Mouse (Mus musculus) fat pad, adult 2 months (tissue): ENCODE data around the gene Sema4f.

Experiments
- DNase-seq: peaks from one replicate; pipeline ENCODE4 v3.0.0-alpha.2; 2011; ENCODE audit warnings: low read depth, low spot score; ENCODE audit errors: extremely low read depth

Sema4f gene

GRCm38 (mm10) chr6:82875509-82875935 lies 64.0 kb downstream of the Sema4f start:
- no peak for DNase-seq

- no peak for DNase-seq
These were observed 67.2 kb downstream of the Sema4f start for GRCm38 (mm10) chr6:82872332-82872707.

DNA sequence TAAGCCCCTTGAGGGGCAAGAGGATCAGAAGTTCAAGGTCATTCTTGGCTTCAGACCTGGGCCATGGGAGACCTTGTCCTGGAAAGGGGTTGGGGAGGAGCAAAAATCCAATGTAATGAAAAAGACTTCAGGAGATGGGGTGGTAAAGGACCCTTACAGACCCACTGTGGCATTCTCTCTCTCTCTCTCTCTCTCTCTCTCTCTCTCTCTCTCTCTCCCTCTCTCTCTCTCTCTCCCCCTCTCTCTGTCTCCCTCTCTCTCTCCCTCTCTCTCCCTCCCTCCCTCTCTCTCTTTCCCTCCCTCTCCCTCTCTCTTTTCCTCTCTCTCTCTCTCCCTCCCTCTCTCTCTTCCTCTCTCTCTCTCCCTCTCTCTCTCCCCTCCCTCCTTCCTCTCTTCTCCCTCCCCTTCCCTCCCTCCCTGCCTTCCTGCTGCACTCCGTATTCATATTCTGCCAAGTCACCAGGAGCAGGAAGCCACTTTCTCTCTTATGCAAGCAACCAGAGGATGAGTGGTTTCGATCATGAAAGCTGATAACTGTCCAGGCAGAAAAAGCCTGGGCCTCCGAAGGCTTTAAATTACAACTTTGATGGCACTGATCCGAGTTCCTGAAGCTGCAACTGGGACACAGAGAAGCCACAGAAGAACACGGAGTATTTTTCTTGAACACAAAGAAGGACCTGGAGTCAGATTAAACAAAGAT lies 67.8 kb downstream of the Sema4f start:
- peak; percentile 89 for DNase-seq

- DNase-seq, result no peak
These were observed 71.1 kb downstream of the Sema4f start for GRCm38 (mm10) chr6:82868476-82868875.

GRCm38 (mm10) chr6:82863380-82863874 lies 76.1 kb downstream of the Sema4f start:
- DNase-seq, result no peak

GRCm38 (mm10) chr6:82862475-82862874 lies 77.1 kb downstream of the Sema4f start:
- no peak for DNase-seq

DNA sequence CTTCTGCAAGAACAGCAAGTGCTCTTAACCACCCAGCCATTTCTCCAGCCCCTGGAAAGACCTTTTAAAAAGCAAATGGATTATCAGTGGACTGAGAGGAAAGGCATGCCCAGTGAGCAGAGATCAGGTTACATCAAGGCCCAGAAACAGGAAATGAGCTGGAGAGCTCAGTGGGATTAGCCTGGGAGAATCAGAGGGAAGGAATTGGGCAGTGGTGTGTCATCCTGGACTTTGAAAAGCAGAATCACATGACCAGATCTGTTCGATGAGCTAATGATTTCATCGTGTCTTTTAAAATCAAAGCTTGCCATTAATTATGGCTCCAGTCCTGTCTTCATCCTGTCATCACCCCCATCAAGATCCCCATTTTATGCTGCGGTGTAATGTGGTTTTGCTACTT lies 77.5 kb downstream of the Sema4f start:
- DNase-seq, result no peak
